Comparison of ENCODE assay signal across 10 mouse cellular contexts in genomic region chr8:94995336-94995893, GRCm38 (mm10). TPM values are rescaled to one million over a fixed set of nuclear protein-coding genes. Genes with fewer than 3 reads are reported as not detected.
A peak's percentile ranks its signal among the peaks of the same experiment; 100 is the strongest.
DNase-seq lines count a peak whose midpoint lies in the region; ATAC-seq and TF ChIP-seq lines count a peak whose summit lies in the region.
"Had no signal": no experiment of that assay in that cellular context is flagged by ENCODE, and none has a peak within 500 bp of the region (broad histone marks: within the 10 kb centered on the region; RNA-seq: fewer than 3 reads in every experiment).

No protein-coding gene starts in this region.

- TF ChIP-seq EP300 in liver, postnatal 0 days (IDR thresholded peaks at IDR 0.05; ENCODE audit: low read depth), result no peak

- 0 out of 2 replicates have a peak overlapping the region, but pooled peaks have one; percentile 30 for H3K27ac ChIP-seq in liver, postnatal 0 days (ENCODE audit: low read depth)

- H3K9ac ChIP-seq in liver, postnatal 0 days (replicated peaks), result no peak overlapping the region

- no peaks in the 10 kb centered on the region for H3K9me3 ChIP-seq in liver, postnatal 0 days (ENCODE audit: low read length)

- ATAC-seq in liver, postnatal 0 days, result no peak

- H3K36me3 ChIP-seq in liver, postnatal 0 days (replicated peaks; ENCODE audit: insufficient read depth, low read length), result peaks cover 6% of the 10 kb centered on the region

- no peak overlapping the region for H3K4me2 ChIP-seq in liver, postnatal 0 days (ENCODE audit: low read depth, low read length)

- no peak overlapping the region for H3K4me3 ChIP-seq in liver, postnatal 0 days (ENCODE audit: low read depth, low read length)

- no peak for TF ChIP-seq CTCF in liver, postnatal 0 days (IDR thresholded peaks at IDR 0.05; ENCODE audit: low read depth)

- peak; percentile 74 for DNase-seq in adrenal gland, adult 2 months
- no peak for DNase-seq in adrenal gland, postnatal 4 days (ENCODE audit: low spot score in 2 of 2)
- DNase-seq in right cerebral cortex, postnatal 10 days (ENCODE audit: low spot score in 2 of 2), result peak; percentile 76
- DNase-seq in right cerebral cortex, postnatal 14 days, result no peak
- no peak for DNase-seq in liver, postnatal 0 days
- DNase-seq in testis, postnatal 14 days (ENCODE audit: low spot score), result peak; percentile 85
- DNase-seq in thymus, postnatal 25 days, result no peak
- DNase-seq in lung, postnatal 36 days, result no peak
- DNase-seq: kidney, postnatal 14 days had no signal

- WGBS in liver, postnatal 0 days (ENCODE audit: insufficient replicate concordance), result 56% methylated on average over 5 of the region's 5 CpGs

- no peaks in the 10 kb centered on the region for H3K27me3 ChIP-seq in liver, postnatal 0 days (ENCODE audit: insufficient read depth, low read length)

- H3K4me1 ChIP-seq in liver, postnatal 0 days (ENCODE audit: insufficient read depth), result peaks cover 49% of the 10 kb centered on the region

RNA-seq across cellular contexts. Expression of gene Adgrg1, which starts 20.9 kb away (rescaled TPM):
- total RNA-seq in adrenal gland, adult 2 months (2021), result 10 to 100 TPM; 17.3 to 24.3 TPM
- polyA plus RNA-seq in adrenal gland, adult 2 months (2012; rRNA removed), result 40.2 and 56.5 TPM in 2 replicates
- total RNA-seq in adrenal gland, postnatal 4 days (2021), result 10 to 100 TPM; 38.3 to 62.3 TPM
- 34.0 and 35.4 TPM in 2 replicates for polyA plus RNA-seq in liver, postnatal 0 days (2015; fragmentation: Nextera tagmentation; extraction: Ambion mirVana)

RNA-seq across cellular contexts. Expression of gene Adgrg3, which starts 22.1 kb away (rescaled TPM):
- 1 to 10 TPM; 2.0 to 2.8 TPM for total RNA-seq in adrenal gland, adult 2 months (2021)
- polyA plus RNA-seq in adrenal gland, adult 2 months (2012; rRNA removed), result 9.1 and 11.2 TPM in 2 replicates
- 1 to 10 TPM; 6.2 to 7.8 TPM for total RNA-seq in adrenal gland, postnatal 4 days (2021)
- 8.9 and 9.6 TPM in 2 replicates for polyA plus RNA-seq in liver, postnatal 0 days (2015; fragmentation: Nextera tagmentation; extraction: Ambion mirVana)

RNA-seq across cellular contexts. Expression of gene Drc7, which starts 59.5 kb away (rescaled TPM):
- total RNA-seq in adrenal gland, adult 2 months (2021), result not detected
- not detected in 2 replicates for polyA plus RNA-seq in adrenal gland, adult 2 months (2012; rRNA removed)
- not detected for total RNA-seq in adrenal gland, postnatal 4 days (2021)
- 0.21 and 0.28 TPM in 2 replicates for polyA plus RNA-seq in liver, postnatal 0 days (2015; fragmentation: Nextera tagmentation; extraction: Ambion mirVana)
- polyA plus RNA-seq: stomach, embryonic 14.5 days had no signal

Comparison
In these comparisons a context has a peak if more than half of its experiments do, and no peak if none do; other contexts are left out.
1. DNase-seq: peak in adrenal gland, adult 2 months (single experiment), right cerebral cortex, postnatal 10 days (2 of 2) and testis, postnatal 14 days (single experiment); none in adrenal gland, postnatal 4 days (0 of 2), right cerebral cortex, postnatal 14 days (single experiment), liver, postnatal 0 days (single experiment), thymus, postnatal 25 days (single experiment) and lung, postnatal 36 days (single experiment).